Comparison of ENCODE assay signal across 9 mouse cellular contexts in the genomic region with DNA sequence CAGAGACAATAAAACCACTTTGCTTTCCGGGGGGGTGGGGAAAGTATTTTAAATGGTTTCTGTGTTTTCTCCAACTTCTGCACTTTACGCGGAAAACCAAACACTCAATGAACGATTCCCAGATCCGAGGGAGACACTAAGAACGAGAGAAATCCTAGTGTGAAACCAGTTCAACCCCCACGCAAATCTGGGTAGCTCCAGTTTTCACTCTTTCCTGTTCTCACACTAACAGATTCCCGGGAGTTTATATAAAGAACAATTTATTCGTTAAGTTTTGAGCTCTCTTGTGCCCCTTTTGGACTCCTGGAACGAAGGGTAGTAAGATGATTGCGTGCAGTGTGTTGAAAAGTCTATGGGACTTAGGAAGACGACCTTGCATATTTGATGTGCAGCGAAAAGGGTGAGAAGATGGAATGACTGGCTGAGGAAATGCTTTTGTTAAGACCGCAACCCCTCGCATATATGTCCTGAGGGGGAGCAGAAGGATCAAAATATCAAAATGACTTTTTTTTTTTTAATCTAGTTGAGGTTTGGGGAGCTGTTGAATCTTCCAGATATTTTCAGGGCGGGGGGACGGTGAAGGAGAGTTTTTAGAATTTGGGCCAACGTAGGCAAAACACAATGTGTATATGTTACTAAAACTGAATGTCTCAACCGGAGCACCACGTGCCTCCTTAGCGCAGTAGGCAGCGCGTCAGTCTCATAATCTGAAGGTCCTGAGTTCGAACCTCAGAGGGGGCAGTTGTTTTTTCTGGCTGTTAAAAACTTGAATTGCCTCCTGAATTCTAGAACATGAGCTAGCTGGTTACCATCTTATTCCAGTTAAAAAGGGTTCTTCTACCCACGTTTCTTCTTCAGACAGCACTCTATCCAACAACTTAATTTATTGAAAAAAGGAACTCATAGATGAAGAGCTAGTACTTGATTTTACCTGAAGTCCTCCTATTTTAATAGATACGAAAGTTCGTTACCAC. TPM values are rescaled to one million over a fixed set of nuclear protein-coding genes. Genes with fewer than 3 reads are reported as not detected.
A peak's percentile ranks its signal among the peaks of the same experiment; 100 is the strongest.
DNase-seq lines count a peak whose midpoint lies in the region; ATAC-seq and TF ChIP-seq lines count a peak whose summit lies in the region.
"Had no signal": no experiment of that assay in that cellular context is flagged by ENCODE, and none has a peak within 500 bp of the region (broad histone marks: within the 10 kb centered on the region; RNA-seq: fewer than 3 reads in every experiment).

No protein-coding gene starts in this region.

- H3ac ChIP-seq in myocyte (ENCODE audit: control insufficient read depth, insufficient read length), result no peak overlapping the region

- peak overlapping the region; percentile 87 for H3K4me2 ChIP-seq in embryonic facial prominence, embryonic 15.5 days (replicated peaks)
- H3K4me2 ChIP-seq in liver, embryonic 11.5 days, result peak overlapping the region; percentile 99
- H3K4me2 ChIP-seq in myocyte (ENCODE audit: low read depth), result peak overlapping the region; percentile 95
- H3K4me2 ChIP-seq in stomach, embryonic 15.5 days, result peak overlapping the region; percentile 84

- no peaks in the 10 kb centered on the region for H3K79me2 ChIP-seq in myocyte (ENCODE audit: control insufficient read depth, insufficient read depth)

- peak; percentile 71; the same call in 1 of the 2 replicates for ATAC-seq in embryonic facial prominence, embryonic 15.5 days (ENCODE audit: insufficient number of reproducible peaks, low FRiP score, low TSS enrichment, low read depth)
- peak; percentile 24 for ATAC-seq in liver, embryonic 11.5 days (replicated peaks; ENCODE audit: low FRiP score)
- peak; percentile 47 for ATAC-seq in stomach, embryonic 15.5 days (ENCODE audit: insufficient read depth, low FRiP score, low read depth)

- peak overlapping the region; percentile 75 for H3K27ac ChIP-seq in embryonic facial prominence, embryonic 15.5 days (replicated peaks)
- no peak overlapping the region for H3K27ac ChIP-seq in liver, embryonic 11.5 days (ENCODE audit: low read depth, low read length)
- peak overlapping the region; percentile 36; the same call in 1 of the 2 replicates for H3K27ac ChIP-seq in stomach, embryonic 15.5 days

- no peaks in the 10 kb centered on the region for H3K27me3 ChIP-seq in embryonic facial prominence, embryonic 15.5 days
- no peaks in the 10 kb centered on the region; the same call in 1 of the 2 replicates for H3K27me3 ChIP-seq in liver, embryonic 11.5 days (replicated peaks; ENCODE audit: control insufficient read depth, insufficient read depth, low read length)
- no peaks in the 10 kb centered on the region for H3K27me3 ChIP-seq in myocyte (ENCODE audit: control insufficient read depth, insufficient read depth, insufficient read length)
- H3K27me3 ChIP-seq in stomach, embryonic 15.5 days (replicated peaks), result no peaks in the 10 kb centered on the region

- no peaks in the 10 kb centered on the region for H3K36me3 ChIP-seq in embryonic facial prominence, embryonic 15.5 days
- H3K36me3 ChIP-seq in liver, embryonic 11.5 days (ENCODE audit: control insufficient read depth, insufficient read depth, low read length), result no peaks in the 10 kb centered on the region
- no peaks in the 10 kb centered on the region for H3K36me3 ChIP-seq in myocyte (ENCODE audit: control insufficient read depth, insufficient read depth)
- no peaks in the 10 kb centered on the region for H3K36me3 ChIP-seq in stomach, embryonic 15.5 days

- peaks cover 12% of the 10 kb centered on the region for H3K4me1 ChIP-seq in embryonic facial prominence, embryonic 15.5 days
- H3K4me1 ChIP-seq in liver, embryonic 11.5 days (replicated peaks; ENCODE audit: control insufficient read depth, insufficient read depth, low read length), result peaks cover 8% of the 10 kb centered on the region
- H3K4me1 ChIP-seq in stomach, embryonic 15.5 days, result no peaks in the 10 kb centered on the region

- H3K9ac ChIP-seq in embryonic facial prominence, embryonic 15.5 days, result peak overlapping the region; percentile 39
- H3K9ac ChIP-seq in liver, embryonic 11.5 days (ENCODE audit: low read depth, low read length), result peak overlapping the region; percentile 53
- peak overlapping the region; percentile 20; the same call in 1 of the 2 replicates for H3K9ac ChIP-seq in stomach, embryonic 15.5 days

- TF ChIP-seq POLR2A in myocyte (IDR thresholded peaks at IDR 0.05; ENCODE audit: insufficient read length, low read depth), result no peak

- WGBS in embryonic facial prominence, embryonic 15.5 days, result under 1% methylated on average over 27 of the region's 27 CpGs
- under 1% methylated on average over 27 of the region's 27 CpGs for WGBS in liver, embryonic 11.5 days
- WGBS in stomach, embryonic 15.5 days, result 1% methylated on average over 27 of the region's 27 CpGs

- H3K4me3 ChIP-seq in embryonic facial prominence, embryonic 15.5 days (replicated peaks), result peak overlapping the region; percentile 58
- H3K4me3 ChIP-seq in liver, embryonic 11.5 days (ENCODE audit: low read depth, low read length), result peak overlapping the region; percentile 69
- peak overlapping the region; percentile 34 for H3K4me3 ChIP-seq in myocyte
- peak overlapping the region; percentile 56 for H3K4me3 ChIP-seq in stomach, embryonic 15.5 days (replicated peaks)

- peak; percentile 89 for DNase-seq in CD4-positive helper T cell, adult 2 months (ENCODE audit: low read depth, low spot score)
- peak; percentile 75 for DNase-seq in adrenal gland, postnatal 36 days
- DNase-seq in heart, adult 9 months (ENCODE audit: low spot score in 2 of 2), result peak; percentile 64 to 85
- peak; percentile 84 for DNase-seq in kidney, adult 9 months
- DNase-seq in liver, embryonic 11.5 days (ENCODE audit: low spot score), result peak; percentile 82

- H3K9me3 ChIP-seq in embryonic facial prominence, embryonic 15.5 days (replicated peaks), result no peaks in the 10 kb centered on the region
- no peaks in the 10 kb centered on the region for H3K9me3 ChIP-seq in liver, embryonic 11.5 days (ENCODE audit: control insufficient read depth, low read length)
- H3K9me3 ChIP-seq in stomach, embryonic 15.5 days, result no peaks in the 10 kb centered on the region

TF ChIP-seq in myocyte, 11 proteins besides CTCF, POLR2A, EP300 and RAD21:
- TF ChIP-seq SRF (IDR thresholded peaks at IDR 0.05; ENCODE audit: control insufficient read depth, insufficient read length, low read depth), result no peak
- peak; percentile 46 for TF ChIP-seq MAX (IDR thresholded peaks at IDR 0.05; ENCODE audit: low read depth)
- peak; percentile 88 for TF ChIP-seq USF1 (IDR thresholded peaks at IDR 0.05; ENCODE audit: low read depth)

RNA-seq across cellular contexts. Expression of gene Trim27, which starts 12.0 kb away (rescaled TPM):
- total RNA-seq in adrenal gland, postnatal 36 days (2021), result 10 to 100 TPM; 53.3 to 58.8 TPM
- 122 and 125 TPM in 2 replicates for polyA plus RNA-seq in embryonic facial prominence, embryonic 15.5 days (2015; fragmentation: Nextera tagmentation; extraction: Ambion mirVana)
- 165 and 175 TPM in 2 replicates for polyA plus RNA-seq in liver, embryonic 11.5 days (2014; fragmentation: Nextera tagmentation; extraction: Ambion mirVana)
- polyA plus RNA-seq in myocyte (2012; fragmentation: generic; extraction: Trizol), result 62.4 TPM
- 132 and 143 TPM in 2 replicates for polyA plus RNA-seq in stomach, embryonic 15.5 days (2015; fragmentation: Nextera tagmentation; extraction: Ambion mirVana)

RNA-seq across cellular contexts. Expression of gene Olfr1368, which starts 21.6 kb away (rescaled TPM):
- not detected for total RNA-seq in adrenal gland, postnatal 36 days (2021)
- not detected in 2 replicates for polyA plus RNA-seq in embryonic facial prominence, embryonic 15.5 days (2015; fragmentation: Nextera tagmentation; extraction: Ambion mirVana)
- polyA plus RNA-seq in liver, embryonic 11.5 days (2014; fragmentation: Nextera tagmentation; extraction: Ambion mirVana), result not detected in 2 replicates
- polyA plus RNA-seq in myocyte (2012; fragmentation: generic; extraction: Trizol), result not detected
- polyA plus RNA-seq in stomach, embryonic 15.5 days (2015; fragmentation: Nextera tagmentation; extraction: Ambion mirVana), result not detected in 2 replicates
- polyA plus RNA-seq: gonadal fat pad, adult 2 months had no signal

RNA-seq across cellular contexts. Expression of gene Olfr263, which starts 37.8 kb away (rescaled TPM):
- not detected for total RNA-seq in adrenal gland, postnatal 36 days (2021)
- polyA plus RNA-seq in embryonic facial prominence, embryonic 15.5 days (2015; fragmentation: Nextera tagmentation; extraction: Ambion mirVana), result not detected in 2 replicates
- not detected in 2 replicates for polyA plus RNA-seq in liver, embryonic 11.5 days (2014; fragmentation: Nextera tagmentation; extraction: Ambion mirVana)
- polyA plus RNA-seq in myocyte (2012; fragmentation: generic; extraction: Trizol), result not detected
- not detected in 2 replicates for polyA plus RNA-seq in stomach, embryonic 15.5 days (2015; fragmentation: Nextera tagmentation; extraction: Ambion mirVana)
- polyA plus RNA-seq: gonadal fat pad, adult 2 months had no signal

RNA-seq across cellular contexts. Expression of gene Olfr1369-ps1, which starts 55.9 kb away (rescaled TPM):
- not detected for total RNA-seq in adrenal gland, postnatal 36 days (2021)
- 0.04 TPM in 1 of 2 replicates, not detected in the other for polyA plus RNA-seq in embryonic facial prominence, embryonic 15.5 days (2015; fragmentation: Nextera tagmentation; extraction: Ambion mirVana)
- polyA plus RNA-seq in liver, embryonic 11.5 days (2014; fragmentation: Nextera tagmentation; extraction: Ambion mirVana), result 0.14 and 0.22 TPM in 2 replicates
- not detected for polyA plus RNA-seq in myocyte (2012; fragmentation: generic; extraction: Trizol)
- not detected in 2 replicates for polyA plus RNA-seq in stomach, embryonic 15.5 days (2015; fragmentation: Nextera tagmentation; extraction: Ambion mirVana)
- polyA plus RNA-seq: gonadal fat pad, adult 2 months had no signal
